Mouse (Mus musculus): Measurements from ENCODE around the gene Psen2.

The Psen2 gene

GRCm38 (mm10) chr1:180277563-180277962, 14.3 kb upstream of the Psen2 start:
- DNase-seq (ENCODE audit: low read depth in 1 of 2, low spot score in 2 of 2) = no peak

- no peak for DNase-seq (ENCODE audit: low read depth in 1 of 2, low spot score in 2 of 2)
These were observed 11.6 kb upstream of the Psen2 start for GRCm38 (mm10) chr1:180274725-180275308.

- DNase-seq (ENCODE audit: low read depth in 1 of 2, low spot score in 2 of 2) = no peak
These were observed 5.8 kb upstream of the Psen2 start for GRCm38 (mm10) chr1:180269033-180269432.

GRCm38 (mm10) chr1:180268249-180269031, 5.2 kb upstream of the Psen2 start:
- peak in 1 of 2 experiments; percentile 81 for DNase-seq (ENCODE audit: low read depth in 1 of 2, low spot score in 2 of 2)

GRCm38 (mm10) chr1:180267151-180267550, 3.9 kb upstream of the Psen2 start:
- DNase-seq (ENCODE audit: low read depth in 1 of 2, low spot score in 2 of 2) = no peak

- DNase-seq (ENCODE audit: low read depth in 1 of 2, low spot score in 2 of 2) = no peak
These were observed 2.2 kb upstream of the Psen2 start for GRCm38 (mm10) chr1:180265399-180265798.

GRCm38 (mm10) chr1:180264851-180265250, 1.6 kb upstream of the Psen2 start:
- no peak for DNase-seq (ENCODE audit: low read depth in 1 of 2, low spot score in 2 of 2)

- no peak for DNase-seq (ENCODE audit: low read depth in 1 of 2, low spot score in 2 of 2)
These were observed 1.2 kb upstream of the Psen2 start for GRCm38 (mm10) chr1:180264389-180264788.

- DNase-seq (ENCODE audit: low read depth in 1 of 2, low spot score in 2 of 2) = no peak
These were observed 1.2 kb downstream of the Psen2 start for GRCm38 (mm10) chr1:180261857-180262570.

GRCm38 (mm10) chr1:180261415-180261814, 1.8 kb downstream of the Psen2 start:
- no peak for DNase-seq (ENCODE audit: low read depth in 1 of 2, low spot score in 2 of 2)

- peak; percentile 30 to 34 for DNase-seq (ENCODE audit: low read depth in 1 of 2, low spot score in 2 of 2)
These were observed 2.4 kb downstream of the Psen2 start for GRCm38 (mm10) chr1:180260886-180261285.

GRCm38 (mm10) chr1:180259753-180260152, 3.5 kb downstream of the Psen2 start:
- DNase-seq (ENCODE audit: low read depth in 1 of 2, low spot score in 2 of 2) = no peak

- no peak for DNase-seq (ENCODE audit: low read depth in 1 of 2, low spot score in 2 of 2)
These were observed 5.8 kb downstream of the Psen2 start for GRCm38 (mm10) chr1:180257446-180257845.

GRCm38 (mm10) chr1:180256866-180257265, 6.4 kb downstream of the Psen2 start:
- DNase-seq (ENCODE audit: low read depth in 1 of 2, low spot score in 2 of 2) = no peak

GRCm38 (mm10) chr1:180256138-180256674, 7.0 kb downstream of the Psen2 start:
- peak; percentile 83 to 96 for DNase-seq (ENCODE audit: low read depth in 1 of 2, low spot score in 2 of 2)

- DNase-seq (ENCODE audit: low read depth in 1 of 2, low spot score in 2 of 2) = no peak
These were observed 7.7 kb downstream of the Psen2 start for GRCm38 (mm10) chr1:180255294-180256117.

- DNase-seq (ENCODE audit: low read depth in 1 of 2, low spot score in 2 of 2) = no peak
These were observed 8.9 kb downstream of the Psen2 start for GRCm38 (mm10) chr1:180254316-180254715.

GRCm38 (mm10) chr1:180252656-180253190, 10.5 kb downstream of the Psen2 start:
- no peak for DNase-seq (ENCODE audit: low read depth in 1 of 2, low spot score in 2 of 2)

- DNase-seq (ENCODE audit: low read depth in 1 of 2, low spot score in 2 of 2) = no peak
These were observed 11.8 kb downstream of the Psen2 start for GRCm38 (mm10) chr1:180251176-180252048.

- DNase-seq (ENCODE audit: low read depth in 1 of 2, low spot score in 2 of 2) = no peak
These were observed 12.8 kb downstream of the Psen2 start for GRCm38 (mm10) chr1:180250441-180250830.

All from monocyte, adult 2 months (primary cell).